ENCODE assay signal across 12 mouse cellular contexts in genomic region chr4:149325411-149326162, GRCm38 (mm10). TPM values are rescaled to one million over a fixed set of nuclear protein-coding genes. Genes with fewer than 3 reads are reported as not detected.
DNase-seq lines count a peak whose midpoint lies in the region; ATAC-seq and TF ChIP-seq lines count a peak whose summit lies in the region.
"Had no signal": no experiment of that assay in that cellular context is flagged by ENCODE, and none has a peak within 500 bp of the region (broad histone marks: within the 10 kb centered on the region; RNA-seq: fewer than 3 reads in every experiment).

No protein-coding gene starts in this region.

- H3K9me3 ChIP-seq in limb, embryonic 14.5 days (ENCODE audit: control insufficient read depth, low read length) = no peaks in the 10 kb centered on the region
- no peaks in the 10 kb centered on the region for H3K9me3 ChIP-seq in limb, embryonic 10.5 days (replicated peaks)
- H3K9me3 ChIP-seq: forebrain, embryonic 12.5 days had no signal

- no peak for DNase-seq in frontal cortex, postnatal 10 days (ENCODE audit: low spot score in 2 of 2)
- no peak for DNase-seq in limb, embryonic 14.5 days (ENCODE audit: low spot score)
- DNase-seq in limb, embryonic 10.5 days (ENCODE audit: low spot score) = no peak
- DNase-seq in adrenal gland, adult 2 months = peak; percentile 88
- DNase-seq in heart, postnatal 14 days = peak; percentile 31 to 64
- no peak for DNase-seq in urinary bladder, postnatal 4 days (ENCODE audit: low spot score in 2 of 2)
- no peak for DNase-seq in spleen, postnatal 10 days (ENCODE audit: low spot score in 2 of 2)
- DNase-seq: lung, embryonic 14.5 days had no signal

- no peak overlapping the region for H3K4me2 ChIP-seq in limb, embryonic 14.5 days (replicated peaks; ENCODE audit: low read depth, low read length, severe bottlenecking)
- H3K4me2 ChIP-seq: forebrain, embryonic 12.5 days; lung, embryonic 14.5 days had no signal

- peaks cover 36% of the 10 kb centered on the region for H3K36me3 ChIP-seq in limb, embryonic 14.5 days (ENCODE audit: control insufficient read depth, insufficient read depth, low read length)
- H3K36me3 ChIP-seq in limb, embryonic 10.5 days = peaks cover 39% of the 10 kb centered on the region

- no peaks in the 10 kb centered on the region for H3K27me3 ChIP-seq in limb, embryonic 14.5 days (ENCODE audit: control insufficient read depth, insufficient read depth, low read length)
- H3K27me3 ChIP-seq in limb, embryonic 10.5 days (ENCODE audit: low read depth, poor library complexity, severe bottlenecking) = no peaks in the 10 kb centered on the region
- H3K27me3 ChIP-seq: forebrain, embryonic 12.5 days had no signal

- H3K27ac ChIP-seq in limb, embryonic 14.5 days (replicated peaks; ENCODE audit: low read depth, low read length) = no peak overlapping the region
- no peak overlapping the region for H3K27ac ChIP-seq in limb, embryonic 10.5 days
- H3K27ac ChIP-seq: forebrain, embryonic 12.5 days had no signal

- 91% methylated on average over 10 of the region's 10 CpGs for WGBS in limb, embryonic 14.5 days
- 94% methylated on average over 10 of the region's 10 CpGs for WGBS in limb, embryonic 10.5 days

- intact Hi-C loops in heart, postnatal 14 days (cut with DNase I) = no loop called here

- H3K4me3 ChIP-seq in limb, embryonic 14.5 days (replicated peaks; ENCODE audit: low read length) = no peak overlapping the region
- no peak overlapping the region for H3K4me3 ChIP-seq in limb, embryonic 10.5 days
- H3K4me3 ChIP-seq: forebrain, embryonic 12.5 days; myocyte had no signal

- ATAC-seq in frontal cortex, adult (ENCODE audit: low TSS enrichment) = peak; percentile 47; the same call in 1 of the 2 replicates
- peak; percentile 23; the same call in 1 of the 2 replicates for ATAC-seq in limb, embryonic 14.5 days (ENCODE audit: low FRiP score, low read depth)
- ATAC-seq: inflammation-experienced regulatory T-cells, adult 6 months had no signal

- no peak overlapping the region for H3K9ac ChIP-seq in limb, embryonic 14.5 days (ENCODE audit: low read depth, low read length, severe bottlenecking)
- H3K9ac ChIP-seq: forebrain, embryonic 12.5 days; lung, embryonic 14.5 days had no signal

- no peaks in the 10 kb centered on the region for H3K4me1 ChIP-seq in limb, embryonic 14.5 days (ENCODE audit: control insufficient read depth, insufficient read depth, low read length)
- H3K4me1 ChIP-seq in limb, embryonic 10.5 days = peaks cover 12% of the 10 kb centered on the region

- TF ChIP-seq POLR2A in limb, embryonic 14.5 days (IDR thresholded peaks at IDR 0.05; ENCODE audit: borderline replicate concordance, extremely low read depth, insufficient read depth, insufficient read length) = no peak

RNA-seq across cellular contexts. Expression of gene Kif1b, which starts 18.1 kb away (rescaled TPM):
- polyA plus RNA-seq in limb, embryonic 14.5 days (2012; rRNA removed) = 35.0 and 41.6 TPM in 2 replicates
- 47.6 and 50.3 TPM in 2 replicates for polyA plus RNA-seq in limb, embryonic 14.5 days (2014; fragmentation: Nextera tagmentation; extraction: Ambion mirVana)
- 31.4 and 38.2 TPM in 2 replicates for polyA plus RNA-seq in limb, embryonic 10.5 days (2016; fragmentation: Nextera tagmentation; extraction: Ambion mirVana)
- total RNA-seq in adrenal gland, adult 2 months (2021) = 100 to 1,000 TPM; 118 to 165 TPM
- polyA plus RNA-seq in adrenal gland, adult 2 months (2012; rRNA removed) = 61.9 and 63.6 TPM in 2 replicates
- total RNA-seq in heart, postnatal 14 days (2021) = 100 to 1,000 TPM; 134 to 138 TPM

Comparison
In these comparisons a context has a peak if more than half of its experiments do, and no peak if none do; other contexts are left out.
1. DNase-seq: peak in adrenal gland, adult 2 months (single experiment) and heart, postnatal 14 days (2 of 2); none in frontal cortex, postnatal 10 days (0 of 2), limb, embryonic 14.5 days (single experiment), limb, embryonic 10.5 days (single experiment), urinary bladder, postnatal 4 days (0 of 2) and spleen, postnatal 10 days (0 of 2).